Mouse (Mus musculus): ENCODE measurements around the gene Atp6v0e2. TPM values are rescaled to one million over a fixed set of nuclear protein-coding genes. Genes with fewer than 3 reads are reported as not detected.

Atp6v0e2 gene
- 21.8 and 22.8 TPM in 2 replicates for polyA plus RNA-seq (2014; fragmentation: Nextera tagmentation; extraction: Ambion mirVana)

DNA sequence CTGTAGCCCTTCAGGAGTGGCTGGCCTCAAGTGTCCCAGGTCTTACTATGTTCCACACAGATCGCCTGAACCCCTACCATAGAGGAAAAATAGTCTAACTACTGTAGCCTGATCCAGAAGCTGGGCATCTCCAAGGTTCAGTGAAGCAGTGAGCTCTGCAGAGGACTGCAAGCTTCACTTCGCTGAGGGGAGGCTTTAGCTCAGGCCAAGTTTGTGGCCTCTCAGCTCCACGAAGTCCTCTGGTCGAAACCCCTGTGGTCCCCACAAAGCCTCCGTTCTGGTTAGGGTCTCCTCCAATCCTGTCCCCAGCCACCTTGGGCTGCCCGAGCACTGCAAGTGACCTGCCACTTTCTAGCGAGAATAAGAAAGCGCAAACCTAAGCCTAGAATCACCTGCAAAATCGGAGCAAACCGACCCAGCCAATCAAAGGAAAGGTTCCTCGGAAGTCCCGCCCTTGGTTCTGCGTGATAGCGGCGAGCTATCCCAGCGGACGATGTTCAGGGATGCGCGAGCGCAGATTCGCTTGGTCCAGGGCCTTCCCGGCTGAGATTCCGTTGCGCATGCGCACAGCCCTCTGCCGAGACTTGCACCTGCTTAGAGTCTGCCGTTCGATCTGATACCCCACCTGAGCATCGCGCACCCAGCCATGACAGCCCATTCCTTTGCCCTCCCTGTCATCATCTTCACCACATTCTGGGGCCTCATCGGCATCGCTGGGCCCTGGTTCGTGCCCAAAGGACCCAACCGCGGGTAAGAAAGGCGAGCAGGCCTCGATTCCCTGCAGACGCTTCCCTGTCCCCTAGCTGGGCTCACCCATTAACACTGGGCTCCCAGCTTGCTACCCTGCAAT, at the start of gene Atp6v0e2:
Atp6v0e2 (plus strand) TSS at position 511 of the 850 bp plus-strand sequence.
- peak within 1 kb of the TSS; percentile 37 to 40 for H3K4me3 ChIP-seq (ENCODE audit: control insufficient read depth in 1 of 2, insufficient read depth in 1 of 2, low read depth in 1 of 2, low read length in 2 of 2)
- H3K4me2 ChIP-seq (ENCODE audit: low read length) = peak within 1 kb of the TSS; percentile 78
- no peaks in the 10 kb centered on the region for H3K36me3 ChIP-seq (ENCODE audit: control insufficient read depth, insufficient read depth, low read length)
- H3K27ac ChIP-seq (replicated peaks in 1 of 2; ENCODE audit: control insufficient read depth in 1 of 2, insufficient read depth in 1 of 2, low read depth in 2 of 2, low read length in 2 of 2) = no peak within 1 kb of the TSS
- H3K27me3 ChIP-seq (ENCODE audit: control insufficient read depth, insufficient read depth, low read length) = no peaks in the 10 kb centered on the region
- H3K9ac ChIP-seq (ENCODE audit: low read length) = peak within 1 kb of the TSS; percentile 68
- peak; percentile 49; the same call in 1 of the 2 replicates for ATAC-seq (ENCODE audit: insufficient number of reproducible peaks, insufficient read depth, low FRiP score, low read depth)
- H3K4me1 ChIP-seq (ENCODE audit: control insufficient read depth in 2 of 2, insufficient read depth in 2 of 2, low read length in 2 of 2) = peaks cover 8 to 9% of the 10 kb centered on the region in 2 experiments; a peak in 3 of 4 replicates
- WGBS = 6% methylated on average over 38 of the region's 38 CpGs
- H3K9me3 ChIP-seq (ENCODE audit: control insufficient read depth, low read length) = no peaks in the 10 kb centered on the region

DNA sequence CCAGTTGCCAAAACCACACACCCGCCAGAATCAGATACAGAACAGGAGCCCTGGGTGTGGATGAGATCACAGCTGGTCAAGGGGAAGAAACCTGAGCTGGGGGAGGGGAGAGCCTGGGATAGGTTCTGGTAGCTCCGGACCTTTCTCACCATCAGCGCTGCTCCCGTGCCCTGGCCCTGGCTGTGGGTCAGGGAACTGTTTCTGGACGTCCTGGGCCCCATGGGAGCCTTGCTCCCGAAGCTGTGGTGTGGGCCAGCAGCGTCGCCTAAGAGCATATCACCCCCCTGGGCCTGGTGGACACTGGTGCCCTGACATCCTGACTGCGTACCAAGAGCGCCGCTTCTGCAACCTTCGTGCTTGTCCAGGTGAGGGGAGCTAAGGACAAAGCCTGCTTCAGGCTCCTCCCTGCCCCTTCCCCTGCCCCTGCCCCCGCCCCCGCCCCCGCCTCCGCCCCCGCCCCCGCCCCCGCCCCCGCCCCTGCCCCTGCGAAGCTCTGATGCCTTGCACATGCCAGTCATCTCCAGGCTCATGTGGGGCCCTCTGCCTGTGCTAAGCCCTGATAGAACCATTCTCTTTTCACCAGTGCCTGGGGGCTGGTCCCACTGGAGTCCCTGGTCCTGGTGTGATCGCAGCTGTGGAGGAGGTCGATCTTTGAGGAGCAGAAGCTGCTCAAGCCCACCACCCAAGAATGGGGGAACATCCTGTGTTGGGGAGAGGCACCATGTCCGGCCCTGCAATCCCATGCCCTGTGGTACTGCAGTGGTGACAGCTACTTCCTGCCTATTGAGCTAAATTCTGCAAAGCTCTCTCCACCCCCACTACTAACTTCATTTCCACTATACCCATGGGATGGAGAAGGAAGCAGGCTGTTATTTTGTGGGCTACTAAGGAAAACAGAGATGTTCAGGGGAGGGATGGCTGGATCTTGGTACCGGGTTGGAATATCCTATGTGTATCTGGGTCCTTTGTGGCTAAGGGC, 49.4 kb upstream of the Atp6v0e2 start:
- Histone ChIP-seq H3K4me1 (ENCODE audit: control insufficient read depth in 2 of 2, insufficient read depth in 2 of 2, low read length in 2 of 2) (peaks cover 8 to 11% of the 10 kb centered on the region in 2 experiments; a peak in 3 of 4 replicates), H3K9me3 (ENCODE audit: control insufficient read depth, low read length) (no peaks in the 10 kb centered on the region), H3K36me3 (ENCODE audit: control insufficient read depth, insufficient read depth, low read length) (no peaks in the 10 kb centered on the region), H3K4me3 (ENCODE audit: control insufficient read depth in 1 of 2, insufficient read depth in 1 of 2, low read depth in 1 of 2, low read length in 2 of 2) (peak overlapping the region; percentile 24 to 25; a peak in 3 of 4 replicates), H3K27ac (replicated peaks in 1 of 2; ENCODE audit: control insufficient read depth in 1 of 2, insufficient read depth in 1 of 2, low read depth in 2 of 2, low read length in 2 of 2) (peak overlapping the region in 1 of 2 experiments; percentile 37; a peak in 1 of 4 replicates), H3K27me3 (ENCODE audit: control insufficient read depth, insufficient read depth, low read length) (peaks cover 3% of the 10 kb centered on the region), H3K4me2 (ENCODE audit: low read length) (peak overlapping the region; percentile 61), H3K9ac (ENCODE audit: low read length) (peak overlapping the region; percentile 52)
- ATAC-seq (ENCODE audit: insufficient number of reproducible peaks, insufficient read depth, low FRiP score, low read depth) = 0 out of 2 replicates have a peak, but pooled peaks have one; percentile 28
- 7% methylated on average over 24 of the region's 25 CpGs for WGBS

DNA sequence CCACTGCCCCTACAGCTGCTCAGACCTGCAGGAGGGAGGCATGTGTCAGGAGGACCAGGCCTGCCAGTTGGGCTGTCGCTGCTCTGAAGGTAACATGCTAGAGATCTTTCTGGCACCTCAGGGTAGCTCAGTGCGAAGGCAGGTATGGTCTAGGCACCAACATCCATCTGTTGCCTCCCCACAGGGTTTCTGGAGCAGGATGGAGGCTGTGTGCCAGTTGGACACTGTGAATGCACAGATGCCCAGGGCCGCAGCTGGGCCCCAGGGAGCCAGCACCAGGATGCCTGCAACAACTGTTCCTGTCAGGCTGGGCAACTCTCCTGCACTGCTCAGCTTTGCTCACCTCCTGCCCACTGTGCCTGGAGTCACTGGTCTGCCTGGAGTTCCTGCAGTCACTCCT, 47.7 kb upstream of the Atp6v0e2 start:
- peaks cover 7% of the 10 kb centered on the region for H3K27me3 ChIP-seq (ENCODE audit: control insufficient read depth, insufficient read depth, low read length)
- no peaks in the 10 kb centered on the region for H3K9me3 ChIP-seq (ENCODE audit: control insufficient read depth, low read length)
- no peak overlapping the region for H3K4me3 ChIP-seq (ENCODE audit: control insufficient read depth in 1 of 2, insufficient read depth in 1 of 2, low read depth in 1 of 2, low read length in 2 of 2)
- H3K4me2 ChIP-seq (ENCODE audit: low read length) = no peak overlapping the region
- no peak overlapping the region for H3K9ac ChIP-seq (ENCODE audit: low read length)
- peaks cover 8 to 11% of the 10 kb centered on the region in 2 experiments; a peak in 3 of 4 replicates for H3K4me1 ChIP-seq (ENCODE audit: control insufficient read depth in 2 of 2, insufficient read depth in 2 of 2, low read length in 2 of 2)
- H3K27ac ChIP-seq (replicated peaks in 1 of 2; ENCODE audit: control insufficient read depth in 1 of 2, insufficient read depth in 1 of 2, low read depth in 2 of 2, low read length in 2 of 2) = no peak overlapping the region
- ATAC-seq (ENCODE audit: insufficient number of reproducible peaks, insufficient read depth, low FRiP score, low read depth) = no peak
- H3K36me3 ChIP-seq (ENCODE audit: control insufficient read depth, insufficient read depth, low read length) = no peaks in the 10 kb centered on the region
- WGBS = 85% methylated on average over 3 of the region's 3 CpGs

DNA sequence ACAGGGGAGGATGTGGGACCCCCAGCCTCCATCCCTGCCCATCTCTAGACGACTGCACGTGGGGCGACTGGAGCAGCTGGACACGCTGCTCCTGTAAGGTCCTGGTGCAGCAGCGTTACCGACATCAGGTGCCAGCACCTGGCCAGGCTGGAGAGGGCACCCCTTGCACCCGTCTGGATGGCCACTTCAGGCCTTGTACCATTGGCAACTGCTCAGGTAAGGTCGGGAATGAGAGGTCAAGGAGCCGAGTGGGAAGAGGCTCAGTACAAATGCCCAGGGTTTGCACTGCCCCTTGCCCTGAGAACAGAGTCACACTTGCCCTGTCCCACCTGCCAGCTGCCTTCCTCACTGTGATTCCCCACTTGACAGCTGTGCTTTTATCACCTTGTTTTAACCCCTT, 46.1 kb upstream of the Atp6v0e2 start:
- no peak for ATAC-seq (ENCODE audit: insufficient number of reproducible peaks, insufficient read depth, low FRiP score, low read depth)
- WGBS = 57% methylated on average over 9 of the region's 9 CpGs

DNA sequence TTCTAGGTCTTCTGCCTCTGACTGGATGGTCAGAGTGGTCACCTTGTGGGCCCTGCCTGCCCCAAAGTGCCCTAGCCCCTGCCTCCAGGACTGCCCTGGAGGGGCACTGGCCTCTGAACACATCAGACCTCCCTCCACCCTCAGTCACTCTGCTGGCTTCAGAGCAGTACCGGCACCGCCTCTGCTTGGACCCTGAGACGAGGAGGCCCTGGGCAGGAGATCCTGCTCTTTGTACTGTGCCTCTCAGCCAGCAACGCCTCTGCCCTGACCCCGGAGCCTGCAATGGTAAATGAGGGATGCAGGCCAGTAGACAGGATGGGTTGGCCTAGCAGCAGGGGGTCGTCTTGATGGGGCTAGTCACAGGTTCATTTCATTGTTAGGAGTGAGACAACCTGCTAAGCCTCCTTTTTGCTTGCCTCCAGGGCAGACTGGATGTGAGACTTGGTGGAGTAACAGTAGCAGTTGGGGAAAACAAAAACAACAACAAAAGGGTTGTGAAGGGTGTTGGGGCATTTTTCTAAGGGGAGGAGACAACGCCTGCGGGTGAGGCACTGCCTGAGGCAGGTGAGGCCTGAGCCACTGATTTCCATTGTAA, 44.2 kb upstream of the Atp6v0e2 start:
- H3K9ac ChIP-seq (ENCODE audit: low read length) = no peak overlapping the region
- no peak overlapping the region for H3K4me2 ChIP-seq (ENCODE audit: low read length)
- H3K4me3 ChIP-seq (ENCODE audit: control insufficient read depth in 1 of 2, insufficient read depth in 1 of 2, low read depth in 1 of 2, low read length in 2 of 2) = no peak overlapping the region
- no peaks in the 10 kb centered on the region for H3K36me3 ChIP-seq (ENCODE audit: control insufficient read depth, insufficient read depth, low read length)
- H3K9me3 ChIP-seq (ENCODE audit: control insufficient read depth, low read length) = no peaks in the 10 kb centered on the region
- no peak overlapping the region for H3K27ac ChIP-seq (replicated peaks in 1 of 2; ENCODE audit: control insufficient read depth in 1 of 2, insufficient read depth in 1 of 2, low read depth in 2 of 2, low read length in 2 of 2)
- ATAC-seq (ENCODE audit: insufficient number of reproducible peaks, insufficient read depth, low FRiP score, low read depth) = no peak
- 42% methylated on average over 8 of the region's 8 CpGs for WGBS
- peaks cover 3% of the 10 kb centered on the region in 2 experiments; a peak in 2 of 4 replicates for H3K4me1 ChIP-seq (ENCODE audit: control insufficient read depth in 2 of 2, insufficient read depth in 2 of 2, low read length in 2 of 2)
- peaks cover 7% of the 10 kb centered on the region for H3K27me3 ChIP-seq (ENCODE audit: control insufficient read depth, insufficient read depth, low read length)

More for the DNA sequence above, 46.1 kb upstream of the Atp6v0e2 start:
- Histone ChIP-seq H3K9ac (ENCODE audit: low read length) (no peak overlapping the region), H3K36me3 (ENCODE audit: control insufficient read depth, insufficient read depth, low read length) (no peaks in the 10 kb centered on the region), H3K4me1 (ENCODE audit: control insufficient read depth in 2 of 2, insufficient read depth in 2 of 2, low read length in 2 of 2) (peaks cover 8 to 11% of the 10 kb centered on the region in 2 experiments; a peak in 3 of 4 replicates), H3K9me3 (ENCODE audit: control insufficient read depth, low read length) (no peaks in the 10 kb centered on the region), H3K27ac (replicated peaks in 1 of 2; ENCODE audit: control insufficient read depth in 1 of 2, insufficient read depth in 1 of 2, low read depth in 2 of 2, low read length in 2 of 2) (no peak overlapping the region), H3K4me2 (ENCODE audit: low read length) (no peak overlapping the region), H3K27me3 (ENCODE audit: control insufficient read depth, insufficient read depth, low read length) (peaks cover 7% of the 10 kb centered on the region), H3K4me3 (ENCODE audit: control insufficient read depth in 1 of 2, insufficient read depth in 1 of 2, low read depth in 1 of 2, low read length in 2 of 2) (no peak overlapping the region)

DNA sequence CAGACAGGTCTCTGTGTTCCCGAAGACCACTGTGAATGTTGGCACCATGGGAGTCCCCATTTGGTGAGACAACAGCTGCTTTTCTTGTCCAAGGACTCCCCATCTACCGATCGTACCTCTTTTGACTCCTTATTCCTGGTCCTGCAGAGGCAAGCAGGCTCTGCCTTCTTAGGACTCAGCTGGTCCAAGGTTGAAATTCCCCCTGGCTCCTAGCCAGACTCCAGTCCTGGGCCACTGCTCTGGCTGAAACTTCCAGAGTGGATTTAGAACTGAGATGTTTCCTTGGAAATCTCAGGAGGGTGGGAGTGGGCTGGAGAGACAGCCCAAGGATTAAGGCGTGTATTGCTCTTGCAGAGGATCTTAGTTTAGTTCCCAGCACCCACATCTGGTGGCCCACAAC, 39.9 kb upstream of the Atp6v0e2 start:
- H3K4me2 ChIP-seq (ENCODE audit: low read length) = no peak overlapping the region
- H3K27ac ChIP-seq (replicated peaks in 1 of 2; ENCODE audit: control insufficient read depth in 1 of 2, insufficient read depth in 1 of 2, low read depth in 2 of 2, low read length in 2 of 2) = no peak overlapping the region
- H3K4me3 ChIP-seq (ENCODE audit: control insufficient read depth in 1 of 2, insufficient read depth in 1 of 2, low read depth in 1 of 2, low read length in 2 of 2) = no peak overlapping the region
- WGBS = 88% methylated on average over 4 of the region's 4 CpGs
- no peak overlapping the region for H3K9ac ChIP-seq (ENCODE audit: low read length)
- no peaks in the 10 kb centered on the region for H3K36me3 ChIP-seq (ENCODE audit: control insufficient read depth, insufficient read depth, low read length)
- 0 out of 2 replicates have a peak, but pooled peaks cover 4% of the 10 kb centered on the region for H3K27me3 ChIP-seq (ENCODE audit: control insufficient read depth, insufficient read depth, low read length)
- H3K4me1 ChIP-seq (ENCODE audit: control insufficient read depth in 2 of 2, insufficient read depth in 2 of 2, low read length in 2 of 2) = no peaks in the 10 kb centered on the region
- H3K9me3 ChIP-seq (ENCODE audit: control insufficient read depth, low read length) = no peaks in the 10 kb centered on the region
- no peak for ATAC-seq (ENCODE audit: insufficient number of reproducible peaks, insufficient read depth, low FRiP score, low read depth)

DNA sequence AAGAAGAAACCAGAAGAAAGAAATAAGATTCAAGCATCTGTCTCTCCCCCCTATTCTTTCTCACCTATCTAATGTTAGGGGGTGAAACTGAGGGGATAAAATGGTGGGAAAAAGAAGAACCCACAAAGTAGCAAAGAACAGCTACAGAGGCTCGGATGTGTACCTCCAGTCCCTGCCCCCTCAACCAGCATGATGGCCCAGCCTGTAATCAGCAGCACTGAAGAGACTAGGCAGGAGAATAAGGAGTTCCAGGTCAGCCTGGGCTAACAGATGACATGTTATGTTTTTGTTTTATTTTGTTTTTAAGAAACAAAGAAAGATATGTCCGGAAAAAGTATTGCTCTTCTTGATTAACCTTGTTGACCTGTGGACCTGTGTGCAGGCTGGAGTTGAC, 33.6 kb upstream of the Atp6v0e2 start:
- Histone ChIP-seq H3K4me3 (ENCODE audit: control insufficient read depth in 1 of 2, insufficient read depth in 1 of 2, low read depth in 1 of 2, low read length in 2 of 2) (peak overlapping the region in 1 of 2 experiments; percentile 63; a peak in 2 of 4 replicates), H3K4me1 (ENCODE audit: control insufficient read depth in 2 of 2, insufficient read depth in 2 of 2, low read length in 2 of 2) (no peaks in the 10 kb centered on the region), H3K9me3 (ENCODE audit: control insufficient read depth, low read length) (no peaks in the 10 kb centered on the region), H3K27me3 (ENCODE audit: control insufficient read depth, insufficient read depth, low read length) (no peaks in the 10 kb centered on the region), H3K9ac (ENCODE audit: low read length) (no peak overlapping the region), H3K27ac (replicated peaks in 1 of 2; ENCODE audit: control insufficient read depth in 1 of 2, insufficient read depth in 1 of 2, low read depth in 2 of 2, low read length in 2 of 2) (no peak overlapping the region), H3K4me2 (ENCODE audit: low read length) (peak overlapping the region; percentile 76; the same call in 1 of the 2 replicates), H3K36me3 (ENCODE audit: control insufficient read depth, insufficient read depth, low read length) (no peaks in the 10 kb centered on the region)
- no peak for ATAC-seq (ENCODE audit: insufficient number of reproducible peaks, insufficient read depth, low FRiP score, low read depth)
- WGBS = 4% methylated on average over 2 of the region's 2 CpGs
